Mouse (Mus musculus) adrenal gland, adult (tissue): Measurements from ENCODE around the gene Chd9.

Source experiments
- DNase-seq, 2 experiments: peaks; one replicate each; pipeline ENCODE4 v3.0.0; 2022 to 2023; ENCODE audit warnings: low spot score in 1 of 2; ENCODE audit not compliant: inconsistent age in 2 of 2

Gene Chd9

GRCm38 (mm10) chr8:91070275-91070859 is 242.2 kb downstream of the Chd9 start:
- peak; percentile 85 to 95 for DNase-seq

DNA sequence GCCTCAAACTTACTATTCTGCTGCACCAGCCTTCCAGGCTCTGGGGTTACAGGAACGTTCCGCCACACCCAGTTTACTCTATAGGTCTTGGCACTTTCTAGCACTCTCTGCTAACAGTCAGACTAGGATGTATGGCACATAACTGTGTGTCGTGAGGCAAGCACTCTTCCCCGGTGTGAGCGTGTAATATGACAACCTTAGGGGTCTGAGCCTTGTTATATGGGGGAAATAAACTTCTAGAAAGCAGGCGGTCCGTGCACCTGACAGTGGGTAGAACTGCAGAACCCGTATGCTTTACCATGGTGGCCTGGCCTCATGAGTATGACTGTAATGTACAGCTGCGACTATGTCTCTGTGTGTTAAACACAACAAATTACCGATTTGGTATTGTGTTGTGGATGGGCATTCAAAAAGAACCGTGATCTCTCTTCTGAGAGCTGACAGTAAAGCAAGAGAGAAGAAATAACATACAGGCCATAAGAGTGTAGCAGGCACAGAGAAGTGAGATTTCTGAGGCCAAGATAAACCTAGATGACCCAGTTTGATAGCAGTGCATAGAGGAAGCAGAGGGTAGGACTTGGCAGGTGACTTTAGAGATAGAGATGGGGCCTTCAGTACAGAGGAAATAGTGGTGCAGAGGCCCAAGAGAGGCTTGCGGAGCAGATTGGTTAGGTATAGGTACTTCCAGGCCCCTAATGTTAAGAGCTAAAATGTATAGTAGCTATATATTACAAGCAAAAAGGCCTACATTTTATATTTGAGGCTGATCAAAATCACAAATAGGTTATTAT is 249.1 kb downstream of the Chd9 start:
- DNase-seq: no peak

GRCm38 (mm10) chr8:91079678-91080077 is 251.5 kb downstream of the Chd9 start:
- no peak for DNase-seq

DNA sequence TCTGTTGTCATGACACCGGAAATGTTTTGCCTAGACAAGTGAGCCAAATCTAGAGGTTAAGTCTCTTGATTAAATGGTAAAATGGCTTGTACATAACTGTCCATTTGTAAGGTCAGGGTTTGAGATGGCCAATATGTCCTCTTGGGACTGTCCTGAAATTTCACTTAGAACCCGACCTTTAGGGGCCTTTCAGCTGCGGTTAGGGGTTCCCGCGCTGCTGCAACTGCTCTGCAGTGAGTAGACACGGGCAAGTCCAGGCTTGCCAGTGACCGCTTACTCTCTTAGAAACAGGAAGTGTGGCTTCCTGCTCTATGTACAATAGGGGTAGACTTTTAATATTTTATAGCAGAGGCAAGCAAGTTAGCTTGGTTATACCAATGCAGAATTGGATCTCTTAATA is 253.8 kb downstream of the Chd9 start:
- DNase-seq: no peak

DNA sequence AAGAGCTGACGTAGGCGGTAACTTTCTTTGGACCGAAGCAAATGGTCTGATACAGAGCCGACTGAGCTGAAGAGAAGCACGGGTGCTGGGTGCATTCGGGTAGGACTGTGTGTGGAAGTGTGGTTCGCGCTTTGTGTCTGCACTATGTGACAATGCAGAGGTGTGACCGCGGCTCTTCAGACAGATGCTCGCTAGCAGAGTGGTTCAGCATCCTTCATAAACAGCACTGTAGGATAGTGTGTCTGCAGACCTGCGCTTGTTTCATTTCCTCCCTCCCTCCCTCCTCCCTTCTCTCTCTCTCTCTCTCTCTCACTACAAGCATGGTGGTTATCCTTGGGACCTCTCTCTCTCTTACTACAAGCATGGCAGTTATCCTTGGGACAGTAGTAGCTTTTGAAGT is 254.3 kb downstream of the Chd9 start:
- DNase-seq: no peak

GRCm38 (mm10) chr8:91088452-91088851 is 260.3 kb downstream of the Chd9 start:
- no peak for DNase-seq

DNA sequence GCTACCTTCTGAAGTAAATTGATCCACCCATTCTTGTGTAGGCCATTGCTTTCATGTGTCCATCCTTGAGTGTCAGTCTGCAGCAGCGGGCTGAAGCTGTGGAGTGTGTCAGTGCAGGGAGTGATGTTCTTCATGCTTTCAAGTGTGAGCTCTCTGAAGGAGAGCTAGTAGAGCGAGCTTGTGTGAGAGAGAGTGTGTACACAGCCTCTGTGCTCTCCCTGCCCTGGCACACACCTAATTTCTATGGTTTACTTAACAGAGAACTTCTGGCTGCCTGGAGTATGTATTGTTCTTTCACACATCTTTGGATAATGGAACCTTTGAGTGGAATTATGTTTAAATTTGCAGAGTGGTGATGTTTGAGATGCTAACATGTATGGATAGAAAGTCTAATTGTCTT is 261.4 kb downstream of the Chd9 start:
- DNase-seq: no peak

GRCm38 (mm10) chr8:91094135-91094534 is 266.0 kb downstream of the Chd9 start:
- DNase-seq: no peak

- no peak for DNase-seq
These were observed 270.0 kb downstream of the Chd9 start for GRCm38 (mm10) chr8:91098106-91098505.
